Mouse (Mus musculus): ENCODE results near the gene Trim47.

GRCm38 (mm10) chr11:116127986-116128385 is 976 bp upstream of the Trim47 start:
- TF ChIP-seq POLR2A (IDR thresholded peaks at IDR 0.05; ENCODE audit: extremely low read depth, insufficient read depth, low read length) = no peak
- TF ChIP-seq CTCF (IDR thresholded peaks at IDR 0.05; ENCODE audit: low read depth, low read length) = no peak
